Mouse (Mus musculus) kidney, adult 2 months (tissue): ENCODE data around the gene Wdtc1.
A peak's percentile ranks its signal among the peaks of the same experiment; 100 is the strongest.

Experiments
- CTCF ChIP-seq: fragments of 200-500 bp; conservative IDR thresholded peaks from 2 replicates; pipeline ENCODE4 v1.5.1; 2011; ENCODE audit warnings: low read depth, mild to moderate bottlenecking, control low read depth, low read length, moderate library complexity, mixed read lengths; ENCODE audit not compliant: insufficient read depth, insufficient read length
- POLR2A ChIP-seq: fragments of 200-500 bp; IDR thresholded peaks from one replicate; pipeline ENCODE4 v1.6.1; 2011; ENCODE audit warnings: low read depth, low read length, control low read depth

DNA sequence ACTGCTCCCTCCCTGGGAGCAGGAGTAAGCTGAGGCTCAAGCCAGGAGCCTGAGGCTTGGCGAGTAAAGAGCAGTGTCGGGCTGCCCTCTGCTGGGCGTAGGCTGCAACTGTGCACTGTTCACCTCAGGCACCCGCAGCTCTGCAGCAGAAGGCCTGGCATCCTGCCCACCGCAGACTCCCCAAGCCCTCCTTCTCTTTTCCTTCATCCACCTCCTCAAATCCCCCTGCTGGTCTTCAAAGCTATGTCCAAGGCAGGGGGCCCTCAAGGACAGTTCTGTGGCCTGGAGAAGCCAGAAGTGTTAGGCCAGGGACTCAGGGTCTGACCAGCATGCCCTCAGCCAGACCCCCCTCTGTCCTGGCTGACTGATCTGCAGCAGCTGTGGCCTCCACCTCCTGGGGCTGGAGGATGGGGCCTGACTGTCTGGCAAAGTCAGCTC, 55.5 kb downstream of the Wdtc1 start:
- no peak for TF ChIP-seq POLR2A
- TF ChIP-seq CTCF: peak; percentile 94
